Mouse (Mus musculus) neural tube, embryonic 13.5 days (tissue): ENCODE data around the gene St8sia1. TPM values are rescaled to one million over a fixed set of nuclear protein-coding genes. Genes with fewer than 3 reads are reported as not detected.

ENCODE experiments used
- ATAC-seq: fragments of 200-750 bp; cut with Nextera tagmentation; 2 replicates; pipeline ENCODE4 v1.8.0; 2017; ENCODE audit warnings: low read depth, mild to moderate bottlenecking, moderate TSS enrichment, moderate library complexity
- H3K27ac ChIP-seq: fragments of 300-500 bp; sonication (generic); replicated peaks from 2 replicates; pipeline ENCODE4 v1.5.1; 2015; ENCODE audit warnings: moderate library complexity, mild to moderate bottlenecking, inconsistent platforms
- H3K27me3 ChIP-seq: fragments of 300-500 bp; sonication (generic); 2 replicates; pipeline ENCODE4 v1.6.1; 2015; ENCODE audit warnings: mild to moderate bottlenecking, inconsistent platforms
- H3K36me3 ChIP-seq: fragments of 300-500 bp; sonication (generic); 2 replicates; pipeline ENCODE4 v1.6.1; 2015; ENCODE audit warnings: mild to moderate bottlenecking, inconsistent platforms
- H3K4me1 ChIP-seq: fragments of 300-500 bp; sonication (generic); replicated peaks from 2 replicates; pipeline ENCODE4 v1.6.1; 2015; ENCODE audit warnings: inconsistent platforms
- H3K4me2 ChIP-seq: fragments of 300-500 bp; sonication (generic); 2 replicates; pipeline ENCODE4 v1.6.1; 2015; ENCODE audit warnings: inconsistent platforms, mild to moderate bottlenecking, moderate library complexity
- H3K4me3 ChIP-seq: fragments of 300-500 bp; sonication (generic); 2 replicates; pipeline ENCODE4 v1.5.1; 2015; ENCODE audit warnings: mild to moderate bottlenecking, inconsistent platforms
- H3K9ac ChIP-seq: fragments of 300-500 bp; sonication (generic); 2 replicates; pipeline ENCODE4 v1.6.1; 2015; ENCODE audit warnings: moderate library complexity, mild to moderate bottlenecking, inconsistent platforms
- H3K9me3 ChIP-seq: fragments of 300-500 bp; sonication (generic); 2 replicates; pipeline ENCODE4 v1.6.1; 2016; ENCODE audit warnings: inconsistent platforms
- WGBS: fragments of 180-500 bp; shearing (Covaris S2); methylation state at CpG from one replicate; pipeline ENCODE4 v1.1.7; 2015; 5-methylcytosine and 5-hydroxymethylcytosine counted together
- polyA plus RNA-seq: library from polyadenylated mRNA; unstranded; fragments of >200 nt; fragmentation: Nextera tagmentation; extraction: Ambion mirVana; gene quantifications from 2 replicates; pipeline ENCODE4 v1.2.1, GENCODE M21; 2015

The St8sia1 gene
- polyA plus RNA-seq, 1 experiment from 2014 or later, result 10.0 TPM

GRCm38 (mm10) chr6:142865199-142865598 lies 99.1 kb downstream of the St8sia1 start:
- Histone ChIP-seq H3K27me3 (no peaks in the 10 kb centered on the region), H3K4me2 (no peak overlapping the region), H3K36me3 (peaks cover 27% of the 10 kb centered on the region; the same call in 1 of the 2 replicates), H3K27ac (no peak overlapping the region), H3K4me1 (peaks cover 18% of the 10 kb centered on the region), H3K4me3 (no peak overlapping the region), H3K9me3 (no peaks in the 10 kb centered on the region), H3K9ac (no peak overlapping the region)
- no peak for ATAC-seq
- WGBS, result 92% methylated on average over 6 of the region's 6 CpGs

- Histone ChIP-seq H3K4me1 (peaks cover 18% of the 10 kb centered on the region), H3K9me3 (no peaks in the 10 kb centered on the region)
- WGBS, result 96% methylated on average over 4 of the region's 4 CpGs
Observed at GRCm38 (mm10) chr6:142863881-142864280, 100.4 kb downstream of the St8sia1 start.

DNA sequence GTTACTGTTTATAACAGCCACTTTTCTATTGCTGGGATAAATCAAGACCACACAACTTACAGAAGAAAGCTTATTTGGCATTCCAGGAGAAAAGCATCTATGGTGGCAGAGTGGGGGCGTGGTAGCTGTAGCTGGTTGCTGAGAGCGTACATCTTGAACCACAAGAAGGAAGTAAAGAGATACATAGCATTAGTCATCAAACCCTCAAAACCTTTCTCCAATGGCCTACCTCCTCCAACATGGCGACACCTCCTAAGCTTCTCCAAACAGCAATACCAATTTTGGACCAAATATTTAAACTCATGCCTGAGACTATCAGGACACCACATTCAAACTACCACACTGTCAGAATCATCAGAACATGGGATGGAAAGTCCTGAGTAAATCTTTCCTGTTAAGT lies 102.0 kb downstream of the St8sia1 start:
- Histone ChIP-seq H3K4me2 (no peak overlapping the region), H3K9me3 (no peaks in the 10 kb centered on the region), H3K4me3 (no peak overlapping the region), H3K4me1 (peaks cover 20% of the 10 kb centered on the region), H3K36me3 (peaks cover 27% of the 10 kb centered on the region; the same call in 1 of the 2 replicates), H3K9ac (no peak overlapping the region), H3K27me3 (no peaks in the 10 kb centered on the region), H3K27ac (no peak overlapping the region)
- no peak for ATAC-seq
- 96% methylated on average over 3 of the region's 3 CpGs for WGBS

More at GRCm38 (mm10) chr6:142863881-142864280, 100.4 kb downstream of the St8sia1 start:
- Histone ChIP-seq H3K4me2 (no peak overlapping the region), H3K27me3 (no peaks in the 10 kb centered on the region), H3K4me3 (no peak overlapping the region), H3K36me3 (peaks cover 27% of the 10 kb centered on the region; the same call in 1 of the 2 replicates), H3K9ac (no peak overlapping the region), H3K27ac (no peak overlapping the region)
- no peak for ATAC-seq

DNA sequence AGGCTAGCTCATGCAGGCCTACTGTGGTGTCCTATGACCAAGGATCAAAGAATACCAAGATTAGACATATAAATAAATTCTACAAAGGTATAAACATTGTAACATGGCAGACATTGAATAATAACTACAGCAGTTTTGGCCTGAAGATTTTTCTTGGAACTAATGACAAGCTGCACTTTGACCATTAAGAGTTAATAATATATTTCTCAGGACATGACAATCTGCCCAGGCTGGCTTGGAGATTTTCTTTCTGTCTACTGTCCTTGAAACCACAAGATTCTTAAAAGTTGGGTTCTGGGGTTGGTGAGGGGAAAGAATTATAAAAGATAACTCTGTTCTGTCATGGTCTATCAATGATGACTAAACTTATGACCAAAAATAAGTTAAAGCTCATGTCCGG lies 103.9 kb downstream of the St8sia1 start:
- no peak for ATAC-seq
- no peak overlapping the region for H3K4me3 ChIP-seq
- H3K4me2 ChIP-seq, result no peak overlapping the region
- WGBS, result 88% methylated on average over 1 of the region's 1 CpGs
- H3K9ac ChIP-seq, result no peak overlapping the region
- H3K4me1 ChIP-seq, result peaks cover 25% of the 10 kb centered on the region
- H3K9me3 ChIP-seq, result no peaks in the 10 kb centered on the region
- H3K27ac ChIP-seq, result no peak overlapping the region
- H3K36me3 ChIP-seq, result peaks cover 27% of the 10 kb centered on the region; the same call in 1 of the 2 replicates
- H3K27me3 ChIP-seq, result no peaks in the 10 kb centered on the region

DNA sequence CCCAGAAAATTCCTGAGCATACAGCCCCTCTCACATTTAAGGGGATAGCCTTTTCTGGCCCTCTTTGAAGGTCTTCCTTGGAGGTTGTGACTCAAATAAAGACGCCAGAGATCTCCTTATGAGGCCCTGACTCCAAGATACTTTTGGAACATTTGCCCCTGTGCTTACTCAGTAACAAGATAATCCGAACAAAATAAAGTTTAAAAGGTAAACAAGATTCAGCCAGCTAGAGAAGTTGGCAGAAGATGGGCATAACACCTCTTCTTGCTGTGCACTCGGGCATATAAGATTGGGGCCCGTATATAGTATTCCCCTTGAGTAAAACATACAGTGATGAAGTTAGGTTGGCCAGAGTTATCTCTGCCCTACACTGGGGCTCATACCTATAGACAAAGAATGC lies 104.3 kb downstream of the St8sia1 start:
- no peak overlapping the region for H3K4me2 ChIP-seq
- H3K27ac ChIP-seq, result no peak overlapping the region
- peaks cover 25% of the 10 kb centered on the region for H3K4me1 ChIP-seq
- H3K27me3 ChIP-seq, result no peaks in the 10 kb centered on the region
- H3K9ac ChIP-seq, result no peak overlapping the region
- peaks cover 23% of the 10 kb centered on the region; the same call in 1 of the 2 replicates for H3K36me3 ChIP-seq
- no peak overlapping the region for H3K4me3 ChIP-seq
- ATAC-seq, result no peak
- 92% methylated on average over 4 of the region's 4 CpGs for WGBS
- H3K9me3 ChIP-seq, result no peaks in the 10 kb centered on the region

DNA sequence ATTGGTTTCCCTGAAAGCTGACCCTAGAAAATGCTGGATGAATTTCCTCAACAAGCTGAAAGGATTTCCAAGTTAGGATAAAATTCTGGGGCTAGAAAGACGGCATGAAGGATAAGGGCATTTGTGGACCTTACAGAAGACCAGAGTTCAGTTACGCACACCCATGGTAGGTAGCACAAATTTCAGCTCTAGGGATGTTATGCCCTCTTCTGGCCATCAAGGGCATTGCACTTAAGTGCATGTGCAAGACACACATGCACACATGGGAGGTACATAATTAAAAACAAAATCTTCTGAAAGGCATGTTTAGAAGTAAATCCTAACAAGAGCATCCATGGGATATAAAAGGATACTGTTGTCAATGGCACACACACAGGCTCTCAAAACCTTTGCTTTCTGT lies 105.3 kb downstream of the St8sia1 start:
- Histone ChIP-seq H3K4me2 (no peak overlapping the region), H3K4me3 (no peak overlapping the region), H3K36me3 (peaks cover 20% of the 10 kb centered on the region; the same call in 1 of the 2 replicates), H3K9me3 (no peaks in the 10 kb centered on the region), H3K4me1 (peaks cover 25% of the 10 kb centered on the region), H3K27me3 (no peaks in the 10 kb centered on the region), H3K27ac (no peak overlapping the region), H3K9ac (no peak overlapping the region)
- 95% methylated on average over 2 of the region's 2 CpGs for WGBS
- ATAC-seq, result no peak

DNA sequence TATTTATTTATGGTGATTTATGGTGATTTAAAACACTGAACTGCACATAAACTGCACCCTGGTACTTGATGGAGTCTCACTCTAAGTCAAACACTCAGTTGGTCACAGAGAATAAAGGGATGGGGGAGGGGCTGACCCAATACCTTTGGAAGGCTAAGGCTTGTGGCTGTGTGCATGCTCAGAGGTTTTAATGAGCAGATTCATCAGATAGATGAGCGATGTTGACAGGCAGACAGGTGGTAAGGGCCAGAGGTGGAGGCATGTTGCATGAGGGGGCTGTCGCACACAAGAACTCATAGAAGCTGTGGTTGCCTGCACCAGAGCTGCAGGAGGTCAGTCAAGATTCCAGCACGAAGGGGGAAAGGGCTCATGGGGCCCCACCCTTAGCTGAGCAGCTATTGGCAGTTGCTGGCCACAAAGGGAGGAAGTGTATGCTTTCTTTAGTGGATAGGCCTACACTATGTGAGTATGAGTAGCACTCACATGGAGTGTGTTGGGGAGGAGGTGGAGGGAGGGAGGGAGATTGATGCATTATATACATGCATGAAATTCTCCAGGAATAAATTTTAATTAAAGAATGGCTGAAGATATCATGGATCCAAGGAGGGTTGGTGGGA lies 107.9 kb downstream of the St8sia1 start:
- WGBS, result 42% methylated on average over 3 of the region's 3 CpGs
- ATAC-seq, result peak; percentile 33; the same call in 1 of the 2 replicates
- Histone ChIP-seq H3K9me3 (no peaks in the 10 kb centered on the region), H3K4me2 (no peak overlapping the region), H3K9ac (no peak overlapping the region), H3K4me3 (no peak overlapping the region), H3K27me3 (no peaks in the 10 kb centered on the region), H3K27ac (0 out of 2 replicates have a peak overlapping the region, but pooled peaks have one; percentile 6), H3K4me1 (peaks cover 25% of the 10 kb centered on the region), H3K36me3 (0 out of 2 replicates have a peak, but pooled peaks cover 5% of the 10 kb centered on the region)

DNA sequence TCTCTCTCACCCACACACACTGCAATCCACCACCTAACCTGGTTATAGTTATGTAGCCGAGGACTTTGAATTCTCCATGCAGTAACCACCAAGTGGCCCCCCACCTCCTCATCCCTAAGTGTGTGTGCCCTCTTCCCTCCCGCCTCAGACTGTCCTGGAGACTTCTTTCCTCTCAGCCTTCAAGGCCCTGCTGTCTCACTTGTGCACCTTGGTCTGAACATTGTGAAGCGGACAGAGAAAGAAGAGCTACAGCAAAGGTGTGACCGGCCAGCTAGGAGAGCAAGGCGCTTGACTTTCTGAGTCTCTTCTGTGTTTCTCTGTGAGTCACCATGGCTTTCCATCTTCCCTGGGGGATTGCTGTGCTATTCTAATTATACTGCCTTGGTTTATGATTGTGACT lies 108.5 kb downstream of the St8sia1 start:
- H3K36me3 ChIP-seq, result 0 out of 2 replicates have a peak, but pooled peaks cover under 1% of the 10 kb centered on the region
- no peaks in the 10 kb centered on the region for H3K9me3 ChIP-seq
- no peak overlapping the region for H3K4me2 ChIP-seq
- H3K27me3 ChIP-seq, result no peaks in the 10 kb centered on the region
- WGBS, result 80% methylated on average over 5 of the region's 5 CpGs
- no peak overlapping the region for H3K4me3 ChIP-seq
- H3K9ac ChIP-seq, result no peak overlapping the region
- no peak for ATAC-seq
- peaks cover 25% of the 10 kb centered on the region for H3K4me1 ChIP-seq
- H3K27ac ChIP-seq, result 0 out of 2 replicates have a peak overlapping the region, but pooled peaks have one; percentile 6

GRCm38 (mm10) chr6:142852419-142853377 lies 111.6 kb downstream of the St8sia1 start:
- Histone ChIP-seq H3K4me2 (no peak overlapping the region), H3K27me3 (no peaks in the 10 kb centered on the region), H3K36me3 (no peaks in the 10 kb centered on the region), H3K9me3 (no peaks in the 10 kb centered on the region), H3K4me1 (peaks cover 23% of the 10 kb centered on the region), H3K9ac (no peak overlapping the region), H3K27ac (0 out of 2 replicates have a peak overlapping the region, but pooled peaks have one; percentile 14), H3K4me3 (no peak overlapping the region)
- WGBS, result 79% methylated on average over 6 of the region's 6 CpGs
- no peak for ATAC-seq

GRCm38 (mm10) chr6:142850436-142850835 lies 113.8 kb downstream of the St8sia1 start:
- 77% methylated on average over 8 of the region's 8 CpGs for WGBS
- no peak for ATAC-seq
- H3K4me3 ChIP-seq, result no peak overlapping the region
- H3K4me2 ChIP-seq, result no peak overlapping the region
- H3K36me3 ChIP-seq, result 0 out of 2 replicates have a peak, but pooled peaks cover under 1% of the 10 kb centered on the region
- no peaks in the 10 kb centered on the region for H3K9me3 ChIP-seq
- no peaks in the 10 kb centered on the region for H3K27me3 ChIP-seq
- H3K4me1 ChIP-seq, result 0 out of 2 replicates have a peak, but pooled peaks cover 4% of the 10 kb centered on the region
- H3K27ac ChIP-seq, result no peak overlapping the region
- H3K9ac ChIP-seq, result no peak overlapping the region

DNA sequence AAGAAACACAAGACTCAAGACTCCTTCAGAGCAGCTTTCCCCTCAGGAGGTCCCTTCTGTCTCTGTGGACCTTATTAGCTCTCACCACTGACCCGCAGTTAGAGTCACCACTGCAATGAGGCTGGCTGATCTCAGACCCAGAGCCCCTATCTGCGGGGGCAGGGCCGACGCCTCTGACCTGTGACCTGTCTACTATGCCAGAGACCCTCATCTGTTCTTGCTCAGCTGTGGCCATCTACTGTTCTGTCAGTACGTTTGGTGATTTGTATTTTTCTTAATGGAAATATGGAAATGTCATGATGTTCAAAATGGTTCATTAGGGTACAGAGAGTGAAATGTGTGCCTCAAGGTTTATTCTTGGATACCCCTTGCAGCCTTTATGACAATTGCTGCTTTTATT lies 114.9 kb downstream of the St8sia1 start:
- no peak for ATAC-seq
- no peak overlapping the region for H3K4me3 ChIP-seq
- no peak overlapping the region for H3K27ac ChIP-seq
- H3K4me2 ChIP-seq, result no peak overlapping the region
- H3K27me3 ChIP-seq, result no peaks in the 10 kb centered on the region
- no peak overlapping the region for H3K9ac ChIP-seq
- H3K9me3 ChIP-seq, result no peaks in the 10 kb centered on the region
- 63% methylated on average over 5 of the region's 5 CpGs for WGBS
- 0 out of 2 replicates have a peak, but pooled peaks cover 4% of the 10 kb centered on the region for H3K4me1 ChIP-seq
- H3K36me3 ChIP-seq, result peaks cover 9% of the 10 kb centered on the region; the same call in 1 of the 2 replicates
